Mouse (Mus musculus): ENCODE results near the gene Acsf3.

Gene Acsf3

DNA sequence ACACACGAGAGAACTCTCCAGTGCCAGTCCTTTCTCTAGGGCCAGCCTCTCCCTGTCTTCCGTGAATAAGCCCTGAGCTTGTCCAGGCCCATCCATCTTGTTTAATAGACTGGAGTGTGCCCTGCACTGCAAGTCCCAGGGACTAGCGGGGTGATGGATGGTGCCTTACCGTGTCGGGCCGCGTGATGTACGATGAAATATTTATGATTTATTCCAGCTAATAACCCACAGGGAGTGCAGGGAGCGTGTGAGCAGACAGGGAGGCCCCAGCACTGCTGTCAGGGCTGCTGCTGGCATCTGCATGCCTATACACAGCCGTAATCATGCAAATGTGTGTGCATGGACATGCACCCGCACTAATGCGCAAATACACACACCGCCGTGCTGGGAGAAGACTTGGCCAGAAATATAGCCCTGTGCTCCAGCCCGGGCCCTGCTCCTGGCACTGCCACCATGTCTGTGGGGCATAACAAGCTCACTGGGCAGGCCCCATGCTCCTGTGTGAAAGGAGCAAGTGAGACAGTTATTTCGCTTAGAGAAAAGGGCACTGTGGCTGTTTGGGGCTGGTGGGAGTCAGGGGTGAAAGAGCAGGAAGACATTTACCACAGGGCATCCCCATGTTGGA is 36.7 kb downstream of the Acsf3 start:
- no peak for DNase-seq

DNA sequence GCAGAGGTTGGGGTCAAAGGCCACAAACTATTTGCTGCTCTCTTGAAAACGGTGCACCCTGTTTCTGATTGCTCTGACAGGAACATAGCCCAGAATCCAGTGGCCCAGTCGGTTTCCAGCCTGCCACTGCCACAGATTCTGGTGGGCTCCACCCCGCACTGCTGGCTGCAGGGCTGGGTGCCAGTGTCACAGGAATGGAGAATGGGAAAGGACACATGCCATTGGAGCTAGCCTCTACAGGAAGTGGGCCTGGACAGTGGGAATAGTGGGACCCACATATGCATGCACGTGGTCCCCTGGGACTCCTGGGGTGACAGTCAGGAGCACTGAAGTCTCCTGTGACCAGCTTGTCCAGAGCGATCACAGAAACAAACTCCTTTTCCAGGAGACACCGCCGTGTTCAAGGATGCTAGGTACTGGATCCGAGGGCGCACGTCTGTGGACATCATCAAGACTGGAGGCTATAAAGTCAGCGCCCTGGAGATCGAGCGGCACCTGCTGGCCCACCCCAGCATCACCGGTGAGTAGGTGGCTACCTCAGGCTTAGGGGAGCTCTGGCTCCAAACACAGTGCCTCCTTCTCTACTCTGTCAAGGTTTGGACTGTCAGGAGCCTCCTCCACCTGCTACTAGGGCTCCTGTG is 37.4 kb downstream of the Acsf3 start:
- no peak for DNase-seq

DNA sequence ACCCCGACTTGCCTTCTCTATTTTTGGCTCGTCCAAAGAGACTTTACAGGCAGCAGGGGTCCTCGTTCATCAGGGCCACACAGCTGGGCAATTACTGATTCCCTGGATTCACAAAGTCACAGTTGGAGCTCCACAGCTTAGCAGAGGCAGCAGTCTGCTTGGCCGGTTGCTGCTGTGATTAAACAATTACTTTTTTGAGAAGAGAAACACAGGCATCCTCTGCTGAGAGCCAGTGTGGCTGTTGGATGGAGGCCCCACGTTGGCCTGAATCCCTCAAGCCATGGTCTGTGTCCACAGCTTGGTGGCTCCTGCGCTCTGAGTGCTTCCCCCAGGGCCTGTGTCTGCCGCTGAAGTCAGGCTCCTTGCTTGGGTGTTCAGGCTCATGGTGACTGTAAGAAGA is 39.3 kb downstream of the Acsf3 start:
- DNase-seq, result no peak

DNA sequence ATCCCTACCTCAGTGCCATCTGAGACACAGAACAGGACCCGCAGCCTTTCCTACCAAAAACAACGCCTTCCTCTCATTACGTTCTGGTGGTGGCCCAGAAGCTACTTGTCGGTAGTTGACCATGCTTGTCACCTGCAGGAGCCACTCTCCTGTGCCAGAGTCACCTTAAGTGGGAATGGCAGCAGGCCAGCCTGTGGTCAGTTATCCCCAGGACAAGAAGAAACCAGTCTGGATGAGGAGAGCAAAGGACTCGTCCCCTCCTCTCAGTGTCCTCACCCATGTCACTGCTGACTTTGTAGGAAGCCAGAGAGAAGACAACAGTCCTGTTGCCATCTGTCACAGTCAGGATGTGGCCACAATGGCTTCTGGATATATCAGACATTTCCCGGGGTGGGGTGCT is 41.7 kb downstream of the Acsf3 start:
- DNase-seq, result no peak

DNA sequence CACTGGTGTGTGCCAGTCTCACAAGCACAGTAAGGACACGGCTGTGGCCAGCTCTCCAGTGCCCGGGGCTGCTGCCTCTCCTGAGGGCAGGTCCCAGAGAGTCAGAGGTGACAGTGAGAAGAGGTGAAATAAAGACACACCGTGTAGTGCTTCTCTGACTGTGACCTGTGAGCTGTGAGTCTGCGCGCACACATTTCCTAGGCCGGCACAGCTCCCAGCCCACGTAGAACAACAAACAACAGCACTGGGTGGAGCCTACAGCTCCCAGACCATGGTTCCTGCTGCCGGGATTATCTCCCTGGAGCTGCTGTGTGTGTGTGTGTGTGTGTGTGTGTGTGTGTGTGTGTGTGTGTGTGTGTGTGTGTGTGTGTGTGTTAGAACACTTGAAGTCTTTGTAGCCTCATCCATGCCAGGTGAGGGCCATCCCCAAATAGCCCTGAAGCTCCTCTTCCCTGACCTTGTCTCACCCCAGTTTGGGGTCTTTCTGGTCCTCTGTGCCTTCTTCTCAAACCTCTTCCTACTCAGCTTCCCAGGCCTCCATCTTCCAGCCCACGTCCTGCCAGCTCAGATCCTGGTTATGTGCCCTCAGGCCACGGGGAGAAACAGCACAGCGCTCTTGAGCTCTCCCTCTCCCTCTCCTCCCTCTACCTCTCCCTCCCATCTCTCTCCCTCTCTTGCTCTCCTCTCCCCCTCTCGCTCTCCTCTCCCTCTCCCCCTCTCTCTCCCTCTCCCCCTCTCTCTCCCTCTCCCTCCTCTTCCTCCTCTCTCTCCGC is 42.6 kb downstream of the Acsf3 start:
- DNase-seq, result no peak

DNA sequence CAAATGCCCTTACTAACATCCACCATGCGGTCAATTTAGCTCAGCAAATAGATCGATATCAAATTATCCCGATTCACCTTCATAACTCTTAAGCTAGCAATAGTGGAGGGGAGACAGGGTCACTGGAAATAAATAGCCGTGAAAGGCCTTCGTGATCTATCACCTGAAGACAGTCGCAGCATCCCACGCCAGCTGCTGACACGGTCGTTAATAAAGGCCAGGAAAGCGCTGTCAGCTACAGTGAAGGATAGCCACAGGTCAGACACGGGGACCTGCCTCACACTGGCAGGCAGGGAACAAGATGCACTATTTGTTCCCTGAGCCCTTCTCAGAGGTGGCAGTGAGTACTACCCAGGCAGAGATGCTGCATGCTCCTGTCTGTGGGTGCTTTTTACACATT is 44.5 kb downstream of the Acsf3 start:
- DNase-seq, result no peak

DNA sequence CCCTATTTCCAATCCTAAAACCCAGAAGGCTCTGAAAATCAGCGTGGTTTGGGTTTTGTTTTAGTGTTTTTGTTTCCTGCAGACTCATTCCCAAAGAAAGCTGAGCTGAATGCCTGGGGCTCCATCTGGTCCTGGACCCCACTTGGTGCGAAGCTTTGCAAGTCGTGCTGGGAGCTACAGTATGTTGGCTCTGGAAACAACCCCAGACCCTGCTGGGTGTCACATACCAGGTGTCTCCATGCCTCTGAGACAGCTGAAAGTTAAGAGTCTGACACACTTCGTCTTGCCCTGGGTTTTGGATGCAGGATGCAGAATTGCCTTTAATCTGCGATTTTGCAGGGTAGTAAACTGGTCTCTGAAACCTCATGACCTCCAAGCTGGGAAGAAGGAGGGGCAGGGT is 49.3 kb downstream of the Acsf3 start:
- DNase-seq, result peak; percentile 88

DNA sequence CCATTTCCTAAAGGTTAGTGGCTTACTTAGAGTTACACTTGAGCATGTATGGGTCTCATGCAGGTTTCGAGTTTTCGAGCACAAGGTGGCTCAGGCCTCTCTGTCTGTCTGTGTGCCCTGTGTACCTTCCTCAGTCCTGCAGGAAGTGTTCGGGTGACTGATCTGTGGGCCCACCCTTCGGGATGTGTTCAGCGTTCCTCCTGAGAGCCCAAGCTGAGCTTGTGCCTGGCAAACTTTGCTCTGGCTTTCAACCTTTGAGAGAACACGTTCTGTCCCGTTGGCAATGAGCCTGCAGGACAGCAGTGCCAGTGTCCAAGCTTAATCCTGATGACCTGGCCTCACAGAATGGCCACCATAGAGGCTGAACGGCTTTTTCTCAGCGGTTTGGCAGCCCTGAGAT is 49.7 kb downstream of the Acsf3 start:
- peak; percentile 62 for DNase-seq

DNA sequence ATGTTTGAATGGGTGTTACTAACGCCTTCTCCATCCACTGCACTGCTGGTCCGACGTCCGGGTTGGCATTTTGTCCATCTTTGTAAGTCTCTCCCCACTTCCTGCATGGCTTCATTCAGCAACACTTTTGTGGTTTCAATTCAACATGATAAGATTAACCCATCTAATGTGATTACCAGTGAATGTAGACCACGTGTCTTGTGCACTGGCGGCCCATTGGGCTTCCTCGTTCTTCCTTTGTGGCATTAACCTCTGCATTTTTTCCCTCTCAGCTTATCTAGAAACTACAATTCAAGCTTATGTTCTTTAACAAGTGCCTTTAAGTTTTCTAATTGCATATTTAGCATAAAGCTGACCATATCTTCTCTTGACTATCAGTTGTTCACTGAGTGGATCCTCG is 50.1 kb downstream of the Acsf3 start:
- no peak for DNase-seq

DNA sequence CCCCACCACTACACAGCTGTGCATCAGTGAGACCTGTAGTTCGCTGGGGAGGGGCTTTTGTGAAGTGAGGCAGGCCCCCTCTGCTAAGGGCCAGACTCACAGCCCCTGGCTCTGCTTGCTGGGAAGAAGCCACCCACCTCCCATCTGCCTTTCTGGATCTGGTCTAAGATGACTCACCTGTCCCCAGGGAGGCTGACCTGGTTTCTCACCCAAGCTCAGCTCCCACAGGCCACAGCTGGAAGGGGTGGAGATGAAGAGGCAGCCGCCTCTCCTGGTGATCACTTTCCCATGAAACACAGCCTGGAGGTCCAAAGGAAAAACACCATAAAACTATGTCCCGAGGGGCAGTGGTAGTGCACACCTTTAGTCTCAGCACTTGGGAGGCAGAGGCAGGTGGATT is 54.1 kb downstream of the Acsf3 start:
- DNase-seq, result no peak

DNA sequence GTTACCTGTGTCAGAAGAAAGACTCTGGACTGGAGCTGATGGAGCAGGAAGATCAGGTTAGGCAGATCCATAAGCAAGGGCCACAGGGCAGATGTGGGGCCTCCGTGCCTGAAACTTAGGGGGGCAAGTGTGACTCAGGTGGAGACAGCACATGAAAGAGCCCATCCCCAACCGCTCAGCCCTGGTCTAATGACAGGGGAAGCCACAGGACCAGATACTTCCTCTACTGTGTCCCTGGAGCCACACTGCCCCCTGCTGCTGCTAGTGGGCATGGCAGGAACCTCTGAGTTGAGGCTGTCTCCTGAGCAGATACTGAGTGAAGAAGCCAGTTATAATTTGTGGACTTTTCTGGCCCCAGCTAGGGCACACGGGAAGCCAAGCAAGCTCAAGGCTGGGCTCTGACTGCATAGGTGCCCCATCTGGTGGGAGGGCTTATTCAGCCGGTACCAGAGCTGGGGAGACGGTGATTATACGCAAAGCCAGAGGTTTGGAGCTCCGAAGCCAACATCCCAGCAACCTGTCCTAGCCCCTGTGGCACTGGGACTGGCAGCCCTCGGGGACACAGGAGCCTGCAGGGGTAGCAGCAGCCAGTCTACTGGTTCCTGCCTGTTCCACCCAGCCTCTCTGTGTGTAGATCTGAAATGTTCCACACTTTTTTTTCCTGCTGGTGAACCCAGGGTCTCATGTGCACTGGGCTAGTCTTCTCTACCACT is 55.2 kb downstream of the Acsf3 start:
- DNase-seq, result peak; percentile 97

DNA sequence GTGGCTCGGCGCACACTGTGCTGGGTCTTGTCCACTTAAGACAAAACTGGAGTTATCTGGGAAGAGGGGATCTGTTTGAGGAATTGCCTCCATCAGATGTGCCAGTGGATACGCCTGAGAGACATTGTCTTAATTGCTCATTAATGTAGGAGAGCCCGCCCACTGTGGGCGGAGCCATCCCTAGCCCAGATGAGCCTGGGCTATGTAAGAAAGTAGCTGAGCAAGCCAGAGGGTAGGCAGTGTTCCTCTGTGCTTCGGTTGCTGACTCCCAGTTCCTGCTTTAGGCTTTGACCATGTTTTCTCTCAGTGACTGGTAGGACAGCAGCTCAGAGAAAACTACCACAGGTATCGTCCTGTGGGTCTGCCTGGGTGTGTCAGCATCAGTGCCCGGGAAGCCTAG is 59.1 kb downstream of the Acsf3 start:
- DNase-seq, result no peak

DNA sequence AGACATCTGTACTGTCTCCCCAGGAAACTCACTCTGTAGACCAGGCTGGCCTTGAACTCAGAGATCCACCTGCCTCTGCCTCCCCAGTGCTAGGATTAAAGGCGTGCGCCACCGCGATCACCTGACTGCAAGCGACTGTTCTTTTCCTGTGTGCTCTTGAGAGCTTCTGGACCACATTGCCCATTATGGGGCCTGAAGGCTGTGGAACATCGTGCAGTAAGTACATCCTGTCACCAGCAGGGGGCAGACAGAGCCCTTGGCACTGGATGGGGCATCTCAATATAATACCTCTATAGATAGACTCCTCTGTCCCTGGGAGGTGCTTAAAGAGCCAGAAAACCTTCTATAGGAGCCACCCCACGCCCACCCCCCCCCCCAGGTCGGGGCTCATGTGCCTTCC is 59.7 kb downstream of the Acsf3 start:
- DNase-seq, result peak; percentile 95

DNA sequence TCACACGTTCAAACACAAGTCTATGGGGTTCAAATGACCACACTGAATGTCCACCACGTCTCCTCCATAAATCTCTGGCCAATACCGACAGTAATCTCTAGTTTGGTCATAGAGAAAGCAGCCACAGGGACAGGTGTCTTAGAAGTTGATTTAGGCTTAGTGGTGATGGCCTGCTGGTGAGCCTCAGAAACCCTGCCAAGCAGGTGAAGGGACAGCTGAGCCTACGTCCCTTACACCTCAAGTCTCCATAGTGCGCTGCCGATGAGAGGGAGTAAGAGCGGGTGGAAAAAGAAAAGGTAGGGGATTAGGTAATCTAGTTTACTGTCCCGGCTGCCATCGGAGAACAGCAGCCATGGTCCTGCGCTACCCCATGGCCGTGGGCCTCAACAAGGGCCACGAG is 60.9 kb downstream of the Acsf3 start:
- no peak for DNase-seq

DNA sequence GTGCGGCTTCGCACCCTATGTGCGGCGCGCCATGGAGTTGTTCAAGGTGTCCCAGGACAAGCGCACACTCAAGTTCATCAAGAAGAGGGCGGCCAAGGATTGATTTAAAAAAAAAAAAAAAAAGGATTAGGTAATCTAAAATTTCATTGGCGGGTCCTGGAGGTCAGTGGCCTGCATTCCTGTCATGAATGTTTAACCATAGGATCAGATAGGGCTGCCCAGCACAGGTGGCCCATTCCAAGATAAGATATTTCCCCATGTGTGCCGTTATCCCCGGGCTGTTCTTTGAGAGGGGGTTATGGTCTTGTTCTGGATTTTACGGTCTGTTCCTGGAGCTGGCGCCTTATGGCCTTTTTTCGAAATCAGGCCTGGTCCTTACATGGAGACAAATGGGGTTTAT is 61.4 kb downstream of the Acsf3 start:
- DNase-seq, result no peak

DNA sequence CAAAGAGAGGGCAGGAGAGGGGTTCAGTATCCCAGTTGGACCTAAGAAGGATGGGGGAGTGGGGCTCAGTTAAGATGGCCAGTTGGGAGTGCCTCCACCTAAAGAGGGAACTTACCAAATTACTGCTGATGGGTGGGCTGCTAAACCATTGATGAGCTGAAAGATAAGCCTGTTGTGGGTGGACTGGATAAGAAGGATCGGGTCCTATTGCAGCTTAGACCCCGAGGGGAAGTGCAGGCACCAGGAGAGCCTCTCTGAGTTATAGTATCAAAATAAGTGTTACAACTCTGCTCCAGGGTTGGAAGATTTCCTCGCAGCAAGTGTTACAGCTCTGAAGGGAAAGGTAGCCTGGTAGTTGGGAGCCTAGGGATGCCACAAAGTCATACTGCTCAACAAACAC is 68.9 kb downstream of the Acsf3 start:
- no peak for DNase-seq

DNA sequence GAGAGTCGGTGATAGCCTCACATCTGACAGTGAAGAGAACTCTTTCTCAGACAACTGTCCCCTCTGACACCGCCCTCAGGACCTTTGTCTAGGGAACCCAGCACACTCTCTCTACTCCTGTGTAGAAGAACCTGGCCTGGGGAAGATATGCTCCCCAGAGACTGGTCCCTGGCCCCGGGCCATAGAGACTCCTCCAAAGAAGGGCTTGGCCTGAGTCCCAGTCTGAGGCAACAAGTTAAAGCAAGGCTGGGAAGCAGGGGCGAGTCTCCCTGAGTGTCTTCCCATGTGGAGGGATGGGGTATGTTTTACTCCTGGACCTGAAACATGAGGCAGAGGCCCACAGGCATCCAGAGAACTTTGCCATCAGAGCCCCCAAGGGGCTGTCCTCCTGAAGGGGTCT is 70.4 kb downstream of the Acsf3 start:
- no peak for DNase-seq

DNA sequence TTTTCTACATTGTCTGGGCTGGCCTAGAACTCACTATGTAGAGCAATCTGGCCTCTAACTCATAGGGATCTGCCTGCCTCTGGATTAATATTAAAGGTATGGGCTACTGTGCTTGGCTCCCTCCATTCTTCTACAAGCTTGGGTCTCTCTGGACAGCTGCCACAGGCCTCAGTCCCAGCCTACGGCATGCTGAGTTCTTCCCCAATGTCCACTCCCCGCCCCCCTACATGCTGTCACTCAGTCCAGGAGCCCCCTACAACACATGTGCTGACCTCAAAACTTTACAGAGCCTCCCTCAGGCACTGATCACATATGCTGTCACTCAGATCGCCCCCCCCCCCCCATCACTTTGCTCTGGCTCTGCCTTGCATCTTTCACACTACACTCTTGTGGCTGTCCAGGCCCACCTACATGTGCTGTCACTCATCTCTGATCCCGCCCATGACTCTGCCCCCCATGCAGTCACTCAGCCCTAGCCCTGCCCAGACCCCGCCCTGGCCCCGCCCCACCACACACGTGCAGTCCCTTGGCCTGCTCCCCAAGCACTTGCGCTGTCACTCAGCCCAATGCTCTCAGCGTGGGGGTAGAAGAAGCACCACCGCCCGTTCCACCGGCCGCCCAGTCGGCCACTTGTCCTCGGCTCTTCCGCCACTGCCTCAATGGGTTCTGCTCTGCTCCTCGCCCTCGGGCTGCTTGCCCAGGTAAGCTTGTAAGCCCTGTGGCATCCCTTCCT is 72.7 kb downstream of the Acsf3 start, which contains the start of gene Cdh15:
Cdh15 (plus strand) TSS at position 138 of the 733 bp plus-strand sequence.
- DNase-seq, result peak; percentile 87

DNA sequence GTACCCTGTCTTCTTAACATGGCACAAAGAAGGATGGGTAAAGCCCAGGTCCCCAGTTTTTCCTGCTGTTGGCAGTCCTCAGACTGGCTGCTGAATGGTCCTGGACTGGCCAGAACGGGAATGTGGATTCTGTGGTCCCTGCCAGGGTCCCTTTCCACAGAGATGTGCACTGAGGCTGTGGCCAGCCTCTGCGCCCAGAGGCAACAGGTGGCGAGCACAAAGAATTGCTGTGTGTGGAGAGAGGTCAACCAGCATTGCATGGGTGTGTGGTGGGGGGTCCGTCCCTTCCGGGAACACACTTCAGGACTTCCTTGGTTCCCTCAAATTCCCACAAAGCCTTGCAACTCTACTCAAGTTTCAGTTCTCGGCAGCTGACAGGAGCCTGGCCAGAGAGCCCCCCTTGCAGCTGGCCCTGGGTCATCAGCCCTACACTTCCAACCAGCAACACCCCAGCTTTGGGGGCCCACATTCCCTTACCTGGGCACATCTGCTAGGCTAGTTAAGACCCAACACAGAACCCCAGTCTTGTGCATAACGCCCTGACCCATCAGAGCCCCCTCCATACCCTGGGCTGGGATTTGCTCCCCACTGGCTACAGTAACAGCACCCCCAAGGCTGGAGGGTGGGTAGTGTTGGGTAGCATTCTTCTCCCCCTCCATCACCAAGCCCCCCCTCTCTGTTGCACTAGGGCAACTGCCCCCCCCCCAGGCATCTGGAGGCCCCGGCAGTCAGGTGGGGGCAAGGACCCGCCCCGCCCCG is 74.0 kb downstream of the Acsf3 start:
- no peak for DNase-seq

DNA sequence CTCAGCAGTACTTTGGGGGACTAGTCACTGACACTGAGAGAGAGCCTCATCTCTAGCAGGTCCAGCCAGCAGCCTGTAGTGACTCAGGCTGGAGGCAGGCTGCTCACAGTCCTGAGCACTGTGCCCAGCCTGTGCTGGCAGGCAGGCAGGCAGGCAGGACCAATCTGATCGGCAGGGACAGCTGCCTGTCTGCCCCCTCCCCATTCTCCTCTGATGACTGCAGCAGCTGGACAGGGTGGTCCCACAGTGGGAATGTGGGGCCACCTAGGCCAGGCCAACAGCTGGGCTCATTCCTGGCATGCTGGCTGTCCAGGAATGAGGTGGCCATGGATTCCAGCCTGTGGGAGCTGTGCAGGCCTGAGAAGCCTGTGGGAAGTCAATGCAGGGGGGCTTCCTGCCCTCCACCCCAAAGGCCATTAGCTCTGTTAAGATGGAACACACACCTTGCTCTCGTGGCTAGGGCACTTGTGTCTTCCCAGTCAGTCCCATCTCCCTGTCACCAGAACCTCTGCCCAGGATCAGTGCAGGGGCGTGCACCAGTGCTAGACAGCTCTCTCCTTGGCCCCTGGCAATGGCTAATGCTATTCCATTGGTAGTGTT is 75.5 kb downstream of the Acsf3 start:
- no peak for DNase-seq

DNA sequence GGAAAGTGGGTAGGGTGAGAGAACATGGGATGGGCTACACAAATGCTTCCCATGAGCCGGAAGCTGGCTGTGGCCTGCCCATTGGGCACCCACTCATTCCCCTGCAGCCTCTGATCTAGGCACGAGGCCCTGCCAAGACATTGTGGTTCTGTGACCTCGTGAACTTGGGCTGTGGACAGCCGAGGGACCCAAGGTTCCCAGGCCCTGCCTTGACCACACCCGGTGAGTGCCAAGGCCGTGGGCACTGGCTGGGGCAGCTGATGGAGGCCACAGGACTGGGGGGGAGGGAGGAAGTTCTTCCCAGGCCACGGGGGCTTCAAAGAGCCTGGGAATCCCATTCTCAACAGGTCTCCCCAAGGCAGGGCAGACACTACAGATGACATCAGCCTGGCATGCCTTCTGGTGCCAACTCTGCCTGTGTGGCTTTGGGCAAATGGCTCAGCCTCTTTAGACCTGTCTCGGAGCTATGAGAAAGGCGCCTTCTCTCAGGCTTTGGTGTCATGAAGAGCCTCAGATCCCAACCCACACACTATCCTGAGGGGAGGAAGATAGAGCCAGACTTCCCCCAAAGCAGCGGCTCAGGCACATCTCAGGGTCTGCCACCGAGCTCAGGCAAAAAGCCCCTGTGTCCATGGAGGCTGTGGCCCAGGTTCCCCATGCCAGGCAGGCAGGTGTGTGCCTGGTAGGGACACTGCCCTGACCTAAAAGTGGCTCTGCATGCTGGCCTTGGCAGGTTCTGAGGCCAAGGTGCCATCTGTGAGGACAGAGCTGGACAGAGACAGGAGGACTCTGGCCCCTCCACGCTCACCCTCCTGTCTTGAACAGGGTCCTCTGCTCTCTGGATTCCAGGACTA is 76.6 kb downstream of the Acsf3 start:
- DNase-seq, result peak; percentile 97

Data from cerebellum, adult 9-10 months (tissue).